Mouse (Mus musculus): ENCODE results near the gene Plagl1.

Gene Plagl1

GRCm38 (mm10) chr10:13135276-13135675, 75.0 kb downstream of the Plagl1 start:
- DNase-seq (ENCODE audit: low spot score in 2 of 2): no peak

GRCm38 (mm10) chr10:13135751-13136150, 75.4 kb downstream of the Plagl1 start:
- DNase-seq (ENCODE audit: low spot score in 2 of 2): no peak

DNA sequence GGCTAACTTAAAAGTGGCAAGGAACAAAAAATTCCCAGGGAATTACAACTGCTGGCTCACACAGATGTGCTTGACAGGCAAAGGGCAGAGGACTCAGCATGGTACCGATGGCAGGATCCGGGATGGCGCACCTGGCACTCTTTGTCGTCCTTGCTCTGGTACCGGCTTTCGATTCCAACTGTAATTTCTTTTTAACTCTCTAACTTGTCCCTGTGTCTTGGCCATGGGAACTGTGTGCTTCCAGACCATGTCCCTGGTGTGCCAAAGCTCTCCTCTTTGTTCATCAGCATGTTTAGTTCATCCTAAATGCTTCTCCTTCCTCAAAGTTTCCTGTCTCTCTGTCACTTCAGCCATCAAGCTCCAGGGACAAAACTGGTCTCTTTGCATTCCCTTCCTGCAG, 77.6 kb downstream of the Plagl1 start:
- DNase-seq (ENCODE audit: low spot score in 2 of 2): no peak

- no peak for DNase-seq (ENCODE audit: low spot score in 2 of 2)
Measured at GRCm38 (mm10) chr10:13140434-13140833, 80.1 kb downstream of the Plagl1 start.

DNA sequence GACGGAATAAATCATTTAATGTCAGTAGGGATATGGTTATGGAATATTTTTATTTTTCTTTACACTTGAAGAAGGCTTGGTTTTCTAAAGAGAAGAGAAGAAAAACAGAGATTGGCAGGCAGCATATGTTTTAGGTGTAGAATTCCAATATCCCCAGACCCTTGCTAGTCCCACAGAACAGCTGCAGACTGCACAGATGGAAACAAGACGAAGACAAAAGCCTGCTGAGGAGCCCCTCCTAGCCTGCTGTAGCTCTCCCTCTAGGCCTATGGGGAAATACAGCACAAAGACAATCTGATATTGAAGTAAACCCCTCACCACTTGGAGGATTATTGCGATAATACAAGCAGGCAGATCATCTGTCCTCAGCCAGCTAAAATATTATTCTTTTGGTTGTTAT, 90.1 kb downstream of the Plagl1 start:
- no peak for DNase-seq (ENCODE audit: low spot score in 2 of 2)

DNA sequence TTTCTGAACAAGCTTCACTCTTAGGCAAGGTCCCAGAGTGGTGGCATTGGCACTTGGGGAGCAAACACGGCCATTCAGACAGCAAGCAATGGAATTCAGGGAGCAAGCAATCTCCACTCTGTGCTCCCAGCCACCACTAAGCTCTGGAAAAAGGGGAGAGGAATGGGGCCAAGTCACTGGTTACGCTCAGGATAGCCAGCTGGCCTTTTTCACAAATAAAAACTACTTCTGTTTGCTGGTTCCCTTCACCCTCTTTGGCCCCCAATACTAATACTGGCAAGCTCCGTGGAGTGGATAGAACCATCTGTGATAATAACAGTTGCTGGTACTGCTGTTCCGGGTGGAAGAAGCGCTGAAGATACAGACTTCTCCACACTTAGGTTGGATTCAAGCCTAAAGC, 91.0 kb downstream of the Plagl1 start:
- DNase-seq (ENCODE audit: low spot score in 2 of 2): no peak

DNA sequence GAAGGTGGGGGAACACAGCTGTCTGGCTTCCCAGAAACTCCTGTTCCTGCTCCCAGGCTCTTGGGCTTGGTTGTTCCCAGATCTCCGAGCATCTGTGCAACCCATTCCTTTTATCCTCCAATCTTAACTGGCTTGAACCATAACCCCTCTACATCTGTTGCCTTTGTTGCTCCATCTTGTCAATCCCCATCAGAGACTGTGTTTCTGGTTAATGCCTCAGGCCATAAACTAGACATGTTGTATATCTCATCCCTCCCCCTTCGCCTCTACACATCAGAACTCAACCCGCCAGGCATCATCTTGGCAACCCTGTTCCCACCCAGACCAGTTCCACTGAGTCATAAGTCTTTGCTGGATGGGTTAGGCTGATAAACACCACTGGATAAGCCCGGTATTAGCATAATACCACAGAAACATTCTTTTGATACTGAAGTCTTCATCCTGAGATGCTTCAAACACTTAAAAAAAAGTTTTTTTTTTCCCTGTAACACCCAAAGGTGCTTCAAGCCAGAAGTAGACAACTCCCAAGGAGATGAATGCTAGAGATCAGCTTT, 92.6 kb downstream of the Plagl1 start:
- no peak for DNase-seq (ENCODE audit: low spot score in 2 of 2)

GRCm38 (mm10) chr10:13155377-13155776, 95.1 kb downstream of the Plagl1 start:
- no peak for DNase-seq (ENCODE audit: low spot score in 2 of 2)

DNA sequence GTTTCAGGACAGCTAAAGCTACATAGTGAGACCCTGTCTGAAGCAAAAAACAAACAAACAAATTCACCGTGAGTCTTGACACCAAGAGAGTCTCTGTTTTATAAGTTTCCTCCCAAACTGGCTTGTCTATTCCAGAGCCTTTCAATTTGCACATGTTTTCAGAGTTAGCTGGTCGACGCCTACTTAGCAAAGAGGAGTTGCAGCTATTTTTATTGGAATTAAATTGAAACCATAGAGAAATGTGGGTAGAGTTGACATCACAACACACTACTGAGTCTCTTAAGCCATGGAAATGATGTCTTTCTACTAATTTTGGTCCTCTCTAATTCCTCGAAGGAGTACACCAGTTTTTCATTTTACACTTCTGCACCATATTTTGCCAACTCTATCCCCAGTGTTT, 100.6 kb downstream of the Plagl1 start:
- no peak for DNase-seq (ENCODE audit: low spot score in 2 of 2)

- DNase-seq (ENCODE audit: low spot score in 2 of 2): no peak
Measured at GRCm38 (mm10) chr10:13162031-13162430, 101.7 kb downstream of the Plagl1 start.

DNA sequence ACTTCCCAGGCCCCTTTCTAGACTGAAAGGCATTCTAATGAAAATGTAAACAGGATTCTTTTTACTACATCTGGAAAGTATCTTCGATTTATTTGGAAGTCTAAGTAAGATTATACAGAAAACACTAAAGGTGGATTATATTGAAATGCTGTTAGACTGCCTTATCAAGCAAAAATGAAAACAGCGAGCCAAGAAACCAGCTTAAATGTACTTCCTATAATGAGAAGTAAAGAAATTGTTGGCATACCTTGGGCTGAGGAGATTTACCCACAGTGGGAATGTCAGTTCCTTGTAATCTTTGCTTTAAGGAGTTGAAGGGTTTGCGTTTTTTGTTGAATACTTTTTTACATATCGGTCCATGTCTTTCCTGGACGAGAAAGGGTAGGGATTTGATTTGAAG, 108.2 kb downstream of the Plagl1 start:
- no peak for DNase-seq (ENCODE audit: low spot score in 2 of 2)

DNA sequence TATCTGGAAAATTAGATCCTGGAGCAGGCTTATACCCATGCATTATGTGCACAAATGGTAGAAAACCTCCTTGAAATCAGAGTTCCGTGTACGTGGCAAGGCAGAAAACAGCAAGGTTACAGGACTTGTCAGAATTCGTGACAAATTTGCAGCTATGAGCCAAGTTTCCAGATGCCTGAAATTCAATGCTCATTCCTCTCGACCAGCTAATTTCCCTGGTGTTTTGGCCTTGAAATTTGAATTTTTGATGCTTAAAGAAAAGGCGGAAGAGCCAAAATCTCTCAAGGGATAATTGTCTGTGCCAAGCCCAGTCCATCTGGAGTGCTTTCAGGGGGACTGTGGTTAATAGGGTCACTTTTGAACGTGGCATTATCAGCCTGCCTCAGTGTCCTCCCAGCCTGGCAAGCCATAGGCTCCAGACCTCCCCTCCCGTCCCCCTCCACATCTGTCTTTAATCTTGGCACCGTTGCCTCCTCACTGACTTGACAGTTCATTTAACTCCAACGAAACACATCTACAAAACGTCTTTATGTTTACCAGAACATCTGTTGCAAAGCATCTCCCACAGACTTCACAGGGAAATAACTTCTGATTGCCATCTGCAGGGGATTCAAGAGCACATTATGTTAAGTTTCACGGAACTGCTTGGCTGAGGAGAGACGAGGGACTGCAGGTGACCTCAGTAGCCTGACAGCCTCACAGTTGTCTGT, 110.6 kb downstream of the Plagl1 start:
- DNase-seq (ENCODE audit: low spot score in 2 of 2): no peak

DNA sequence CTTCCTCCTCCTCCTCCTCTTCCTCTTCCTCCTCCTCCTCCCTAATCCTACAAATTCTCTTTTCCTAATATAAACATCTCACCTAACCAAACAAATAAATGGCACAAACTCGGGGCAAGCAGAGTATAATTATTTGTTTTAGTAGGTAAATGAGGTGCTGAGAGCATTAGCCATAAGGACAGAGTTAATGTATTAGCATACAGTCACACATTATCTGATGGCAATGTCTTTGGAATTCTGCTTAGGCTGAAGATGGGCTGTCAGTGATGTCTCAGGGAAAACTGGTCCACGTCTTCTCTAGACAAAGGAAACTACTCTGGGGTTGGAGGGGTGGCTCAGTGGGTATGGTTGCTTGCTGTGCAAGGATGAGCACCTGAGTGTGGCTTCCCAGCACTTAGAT, 111.2 kb downstream of the Plagl1 start:
- no peak for DNase-seq (ENCODE audit: low spot score in 2 of 2)

GRCm38 (mm10) chr10:13172798-13173221, 112.5 kb downstream of the Plagl1 start:
- no peak for DNase-seq (ENCODE audit: low spot score in 2 of 2)

DNA sequence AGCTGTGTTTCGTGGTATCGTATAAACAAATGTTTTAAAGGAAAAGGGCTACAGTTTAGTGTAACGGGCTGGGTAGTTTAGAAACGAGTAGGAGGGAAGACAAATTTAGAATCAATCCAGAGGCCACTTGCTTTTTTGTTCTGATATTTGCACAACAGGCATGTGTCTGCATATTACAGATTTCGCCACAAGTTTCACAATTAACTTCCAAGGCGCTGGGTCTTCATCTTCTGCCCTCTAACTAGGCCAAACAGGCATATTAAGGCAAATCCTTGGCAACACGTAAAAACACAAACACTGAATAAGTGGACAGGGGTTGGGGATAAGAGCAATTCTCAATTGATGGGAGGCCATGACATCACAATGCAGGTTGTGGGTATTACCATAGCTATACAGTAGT, 115.6 kb downstream of the Plagl1 start:
- no peak for DNase-seq (ENCODE audit: low spot score in 2 of 2)

- no peak for DNase-seq (ENCODE audit: low spot score in 2 of 2)
Measured at GRCm38 (mm10) chr10:13177973-13178624, 117.8 kb downstream of the Plagl1 start, which contains the start of gene Zc2hc1b. Gene Zc2hc1b (minus strand): TSS chr10:13178023.

DNA sequence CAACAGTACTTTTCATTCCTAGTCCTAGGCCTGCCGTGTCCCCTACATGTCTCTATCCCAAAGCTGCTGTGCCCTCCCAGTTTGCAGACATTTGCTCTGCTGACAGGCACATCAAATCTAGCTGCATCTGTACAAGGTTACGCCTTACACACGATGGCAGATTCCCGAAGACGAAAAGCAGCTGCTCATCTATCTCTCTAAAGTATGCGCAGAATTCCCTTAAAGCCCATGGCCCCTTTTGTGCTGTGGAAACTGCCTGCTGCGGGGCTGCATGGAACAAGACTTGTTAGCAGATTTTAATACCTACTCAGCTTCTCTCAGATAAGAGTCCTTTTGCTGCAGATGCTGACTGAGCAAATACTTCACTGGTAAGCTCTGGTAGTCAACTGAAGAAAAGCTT, 119.9 kb downstream of the Plagl1 start:
- DNase-seq (ENCODE audit: low spot score in 2 of 2): no peak
